Mouse (Mus musculus): ENCODE measurements around the gene Lrrc4c.

Lrrc4c gene

DNA sequence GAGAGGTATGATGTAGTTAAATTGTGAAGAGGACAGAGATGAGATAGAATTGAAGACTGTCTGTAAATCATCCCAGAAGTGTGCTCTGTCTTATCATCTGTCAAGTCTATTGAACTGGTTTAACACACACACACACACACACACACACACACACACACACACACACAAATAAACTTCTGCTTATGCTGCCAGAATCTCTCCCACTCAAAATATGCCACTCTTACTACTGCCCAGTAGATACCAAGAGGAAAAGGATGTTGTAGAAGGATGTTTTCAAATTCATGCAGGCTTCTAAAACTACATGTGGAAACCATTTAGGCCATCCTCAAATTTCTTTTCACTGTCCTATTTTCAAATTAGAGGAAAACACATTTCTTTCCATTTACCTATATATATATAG, 1257.0 kb downstream of the Lrrc4c start:
- no peak for DNase-seq (ENCODE audit: extremely low read depth, insufficient read length, low spot score)

DNA sequence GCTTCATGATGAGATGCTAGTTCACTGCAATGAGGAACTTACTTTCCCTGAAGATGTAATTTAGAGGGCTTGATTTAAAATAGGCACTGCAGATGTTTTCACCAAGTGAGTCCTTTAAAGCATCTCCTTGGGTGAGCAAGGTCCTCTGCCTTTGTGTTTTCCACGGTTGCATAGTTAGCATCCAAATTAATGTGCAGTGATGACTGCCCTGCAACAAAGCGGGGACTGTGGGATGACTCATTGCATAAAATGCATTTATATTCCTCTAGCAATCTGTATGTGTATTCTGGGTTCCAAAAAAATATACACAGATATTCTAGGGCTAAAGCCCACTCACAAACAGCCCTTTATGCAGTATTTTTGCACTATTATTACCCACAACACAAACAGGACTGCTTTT, 1263.2 kb downstream of the Lrrc4c start:
- DNase-seq (ENCODE audit: extremely low read depth, insufficient read length, low spot score): no peak

GRCm38 (mm10) chr2:97586322-97586721, 1268.4 kb downstream of the Lrrc4c start:
- DNase-seq (ENCODE audit: extremely low read depth, insufficient read length, low spot score): no peak

DNA sequence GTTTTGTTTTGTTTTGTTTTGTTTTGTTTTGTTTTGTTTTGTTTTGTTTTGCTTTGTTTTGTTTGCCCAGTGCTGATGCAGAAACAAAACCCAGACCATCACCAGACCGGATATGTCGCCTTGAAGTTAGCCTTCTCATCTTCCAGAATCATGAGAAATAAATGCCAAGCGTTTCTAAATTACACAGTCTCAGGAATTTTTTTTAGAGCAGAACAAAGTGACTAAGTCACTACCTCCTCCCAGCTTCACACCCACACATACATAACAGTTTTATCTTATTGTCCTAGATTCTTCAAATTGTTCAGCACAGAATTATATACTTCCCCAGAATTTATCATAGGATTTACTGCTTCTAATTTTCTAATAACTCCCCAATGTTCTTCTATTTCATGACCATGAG, 1272.6 kb downstream of the Lrrc4c start:
- DNase-seq (ENCODE audit: extremely low read depth, insufficient read length, low spot score): no peak

GRCm38 (mm10) chr2:97604182-97604581, 1286.2 kb downstream of the Lrrc4c start:
- no peak for DNase-seq (ENCODE audit: extremely low read depth, insufficient read length, low spot score)

DNA sequence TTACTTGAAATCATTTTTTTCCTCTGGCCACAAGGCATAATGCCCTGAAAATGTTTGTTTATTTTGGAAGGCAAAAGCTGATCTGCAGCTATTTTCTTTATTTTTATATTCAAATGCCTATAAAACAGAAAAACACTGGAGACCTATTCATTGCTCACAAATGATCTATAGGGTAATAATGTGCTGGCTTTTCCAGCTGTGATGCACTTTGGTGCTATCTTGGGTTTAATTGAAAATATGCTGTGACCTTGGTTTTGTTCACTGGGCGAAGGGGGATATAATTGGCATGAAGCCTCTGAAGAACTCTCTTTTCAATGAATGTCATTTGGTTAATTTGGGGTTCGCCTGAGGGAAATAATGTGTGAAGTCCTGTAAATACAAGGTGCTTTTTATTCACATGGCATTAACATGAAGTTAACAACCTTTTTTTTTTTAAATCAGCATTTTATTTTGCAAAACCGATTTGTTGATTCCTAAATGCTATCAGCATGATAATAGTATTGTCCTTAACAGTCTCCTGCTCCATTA, 1286.8 kb downstream of the Lrrc4c start:
- no peak for DNase-seq (ENCODE audit: extremely low read depth, insufficient read length, low spot score)

DNA sequence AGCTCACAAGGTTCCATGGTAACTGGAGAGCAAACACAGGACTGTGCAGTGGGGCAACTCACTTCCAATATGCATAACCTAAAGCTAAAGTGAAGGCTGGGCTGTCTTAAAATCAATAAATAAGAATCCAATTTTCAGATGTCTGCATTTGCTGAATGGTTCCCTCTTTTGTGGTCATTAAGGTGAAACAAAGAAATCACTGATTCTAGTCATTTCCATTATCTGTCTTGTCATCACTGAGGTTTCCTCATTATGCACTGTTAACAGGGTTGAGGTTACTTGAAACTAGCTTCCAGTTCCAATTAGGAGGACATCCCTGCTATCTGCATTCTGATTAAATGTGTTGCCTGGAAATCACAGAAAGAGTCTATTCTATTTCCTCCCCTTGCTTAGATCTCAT, 1291.5 kb downstream of the Lrrc4c start:
- DNase-seq (ENCODE audit: extremely low read depth, insufficient read length, low spot score): no peak

DNA sequence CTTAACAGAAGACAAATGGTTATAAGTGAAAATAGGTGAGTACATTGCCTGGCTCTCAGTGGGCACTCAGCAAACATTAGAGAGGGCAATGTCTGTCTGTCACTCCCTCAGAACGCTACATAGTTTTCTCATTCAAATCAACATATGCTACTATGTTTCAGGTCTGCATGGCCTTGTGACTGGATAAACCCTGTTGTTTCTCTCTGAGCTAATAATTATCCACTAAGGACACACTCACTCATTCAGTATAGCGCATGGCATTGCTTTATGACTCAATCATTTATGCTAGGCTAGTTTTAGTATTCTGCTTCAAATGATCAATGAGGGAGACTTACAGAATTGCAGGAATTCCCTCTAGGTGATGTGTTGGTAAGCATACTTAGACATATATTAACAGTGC, 1292.6 kb downstream of the Lrrc4c start:
- DNase-seq (ENCODE audit: extremely low read depth, insufficient read length, low spot score): no peak

DNA sequence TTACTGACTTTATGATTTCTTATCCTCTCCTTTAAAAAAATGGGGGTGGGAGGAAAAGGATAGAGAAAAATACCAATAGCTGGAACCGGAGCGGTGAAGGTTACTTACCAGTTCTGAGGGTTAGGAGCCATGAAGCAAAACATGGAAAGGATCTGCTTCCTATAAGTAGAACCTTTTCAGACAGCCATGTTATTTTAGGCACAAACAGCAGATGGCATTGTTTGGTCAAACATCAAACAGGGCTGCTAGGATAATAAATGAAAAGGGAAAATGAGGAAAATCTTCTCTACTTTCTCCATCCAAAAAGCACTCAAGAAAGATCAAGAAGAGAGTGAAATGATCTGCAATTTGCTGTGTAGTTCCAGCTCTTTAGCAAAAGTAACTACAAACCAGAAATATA, 1296.8 kb downstream of the Lrrc4c start:
- DNase-seq (ENCODE audit: extremely low read depth, insufficient read length, low spot score): no peak

- no peak for DNase-seq (ENCODE audit: extremely low read depth, insufficient read length, low spot score)
These were observed 1300.6 kb downstream of the Lrrc4c start for GRCm38 (mm10) chr2:97618589-97618988.

GRCm38 (mm10) chr2:97639941-97640340, 1322.0 kb downstream of the Lrrc4c start:
- no peak for DNase-seq (ENCODE audit: extremely low read depth, insufficient read length, low spot score)

- DNase-seq (ENCODE audit: extremely low read depth, insufficient read length, low spot score): no peak
These were observed 1323.7 kb downstream of the Lrrc4c start for GRCm38 (mm10) chr2:97641661-97642060.

DNA sequence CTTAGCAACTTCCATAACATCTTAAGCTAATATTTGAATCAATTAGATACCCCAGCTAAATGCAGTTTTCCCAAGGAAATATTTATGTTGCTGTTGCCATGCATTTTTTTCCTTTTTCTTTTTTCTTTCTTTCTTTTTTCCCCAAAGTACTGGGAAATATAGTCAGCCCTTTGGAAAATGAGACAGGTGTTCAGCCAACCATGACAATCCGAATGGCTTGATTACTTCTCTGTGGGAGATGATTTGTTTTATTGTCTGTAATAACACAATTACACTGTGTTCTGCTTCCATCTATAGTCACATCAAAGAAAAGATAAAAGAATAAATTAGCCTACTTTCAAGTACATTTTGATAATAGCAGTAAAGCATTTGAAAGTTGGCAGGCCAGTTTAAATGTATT, 1334.7 kb downstream of the Lrrc4c start:
- DNase-seq (ENCODE audit: extremely low read depth, insufficient read length, low spot score): no peak

All from 3134 (cell line).